Mouse (Mus musculus): Measurements from ENCODE around the gene Klhl21. TPM values are rescaled to one million over a fixed set of nuclear protein-coding genes. Genes with fewer than 3 reads are reported as not detected.

Klhl21 gene
- polyA plus RNA-seq, 1 experiment, result 4.4 TPM

DNA sequence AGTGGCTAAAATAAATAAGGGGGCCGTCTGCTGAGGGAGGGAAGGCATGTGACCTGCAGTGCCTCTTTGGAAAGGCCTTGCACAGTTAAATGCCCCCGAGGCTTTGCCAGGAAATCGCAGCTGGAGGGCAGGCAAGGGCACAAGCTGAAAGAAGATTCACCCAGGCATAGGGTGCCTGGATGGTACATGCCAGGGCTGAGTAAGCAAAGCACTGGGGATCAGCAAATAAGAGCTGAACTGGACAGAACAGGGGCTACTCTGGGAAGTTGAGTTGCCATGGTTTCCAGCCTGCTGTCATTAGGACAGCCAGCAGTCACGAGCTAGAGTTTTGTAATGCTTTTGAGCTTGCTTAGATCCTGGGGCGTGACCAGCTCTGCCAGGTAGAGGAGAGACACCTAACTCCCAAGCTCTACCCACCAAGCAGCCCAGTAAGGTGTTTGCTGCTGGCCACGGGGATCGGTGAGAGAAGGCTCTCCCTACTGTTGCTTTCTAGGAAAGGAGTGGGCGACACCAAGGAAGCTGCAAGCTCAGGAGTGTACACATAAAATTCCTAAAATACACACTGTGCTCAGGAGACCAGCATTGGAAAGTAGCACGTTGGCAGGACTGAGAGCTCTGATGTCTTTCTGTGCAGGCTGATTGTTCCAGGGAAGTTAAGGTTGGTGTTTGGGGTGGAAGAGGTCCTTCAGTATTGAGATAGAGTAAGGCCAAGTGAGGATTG, 53.9 kb downstream of the Klhl21 start:
- peaks cover 62% of the 10 kb centered on the region for H3K36me3 ChIP-seq (replicated peaks; ENCODE audit: low read length)

DNA sequence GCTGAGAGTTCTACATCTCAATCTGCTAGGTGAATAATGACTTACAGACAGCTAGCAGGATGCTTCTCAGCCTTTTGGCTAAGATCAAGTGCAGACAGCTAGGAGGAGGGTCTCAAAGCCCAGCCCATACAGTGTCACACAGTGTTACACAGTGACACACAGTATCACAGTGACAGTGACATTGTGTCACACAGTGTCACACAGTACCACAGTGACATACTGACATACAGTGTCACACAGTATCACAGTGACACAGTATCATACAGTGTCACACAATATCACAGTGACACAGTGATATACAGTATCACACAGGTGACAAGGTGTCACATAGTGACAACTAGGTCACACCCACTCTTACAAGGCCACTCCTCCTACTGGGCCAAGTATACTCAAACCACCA, 58.7 kb downstream of the Klhl21 start:
- peaks cover 12% of the 10 kb centered on the region for H3K27me3 ChIP-seq (replicated peaks)
- H3K36me3 ChIP-seq (replicated peaks; ENCODE audit: low read length), result peaks cover 18% of the 10 kb centered on the region
- TF ChIP-seq FLI1 (IDR thresholded peaks at IDR 0.05; ENCODE audit: low read length), result no peak
- TF ChIP-seq GATA1 (IDR thresholded peaks at IDR 0.05; ENCODE audit: borderline replicate concordance, low read length), result no peak
- H3K9me3 ChIP-seq, result no peaks in the 10 kb centered on the region
- peak overlapping the region; percentile 51 for H3K4me3 ChIP-seq (replicated peaks)
- peaks cover 39% of the 10 kb centered on the region for H3K4me1 ChIP-seq

More for the DNA sequence above, 53.9 kb downstream of the Klhl21 start:
- no peak overlapping the region for H3K4me3 ChIP-seq (replicated peaks)
- H3K4me1 ChIP-seq, result peaks cover 14% of the 10 kb centered on the region
- H3K27me3 ChIP-seq (replicated peaks), result no peaks in the 10 kb centered on the region
- TF ChIP-seq GATA1 (IDR thresholded peaks at IDR 0.05; ENCODE audit: borderline replicate concordance, low read length) (no peak), FLI1 (IDR thresholded peaks at IDR 0.05; ENCODE audit: low read length) (no peak)
- no peaks in the 10 kb centered on the region for H3K9me3 ChIP-seq

Other genes with a start within 250 kb of the Klhl21 start
- 3.2 and 13.4 TPM in 2 replicates for gene Camta1, start 146.9 kb upstream of the Klhl21 start, polyA plus RNA-seq (2012; ENCODE audit: insufficient read depth, low replicate concordance)
- 22.6 and 28.7 TPM in 2 replicates for gene Dnajc11, start 75.1 kb upstream of the Klhl21 start, polyA plus RNA-seq (2012; ENCODE audit: insufficient read depth, low replicate concordance)
- gene Thap3, start 19.8 kb upstream of the Klhl21 start, polyA plus RNA-seq (2012; ENCODE audit: insufficient read depth, low replicate concordance), result 27.3 and 48.0 TPM in 2 replicates
- 3.9 and 7.9 TPM in 2 replicates for gene Phf13, start 12.5 kb upstream of the Klhl21 start, polyA plus RNA-seq (2012; ENCODE audit: insufficient read depth, low replicate concordance)
- 3.8 and 4.3 TPM in 2 replicates for gene Zbtb48, start 18.9 kb downstream of the Klhl21 start, polyA plus RNA-seq (2012; ENCODE audit: insufficient read depth, low replicate concordance)
- 0.34 TPM in 1 of 2 replicates, not detected in the other for gene Tas1r1, start 29.8 kb downstream of the Klhl21 start, polyA plus RNA-seq (2012; ENCODE audit: insufficient read depth, low replicate concordance)
- gene Nol9, start 30.5 kb downstream of the Klhl21 start, polyA plus RNA-seq (2012; ENCODE audit: insufficient read depth, low replicate concordance), result 7.7 and 25.0 TPM in 2 replicates
- 3.6 and 5.5 TPM in 2 replicates for gene Plekhg5, start 63.7 kb downstream of the Klhl21 start, polyA plus RNA-seq (2012; ENCODE audit: insufficient read depth, low replicate concordance)
- 0.56 TPM in 1 of 2 replicates, not detected in the other for gene Tnfrsf25, start 107.1 kb downstream of the Klhl21 start, polyA plus RNA-seq (2012; ENCODE audit: insufficient read depth, low replicate concordance)
- gene Espn, start 143.6 kb downstream of the Klhl21 start, polyA plus RNA-seq (2012; ENCODE audit: insufficient read depth, low replicate concordance), result 9.3 and 14.4 TPM in 2 replicates
- gene Hes2, start 150.1 kb downstream of the Klhl21 start, polyA plus RNA-seq (2012; ENCODE audit: insufficient read depth, low replicate concordance), result not detected in 2 replicates
- gene Acot7, start 169.3 kb downstream of the Klhl21 start, polyA plus RNA-seq (2012; ENCODE audit: insufficient read depth, low replicate concordance), result 103 and 107 TPM in 2 replicates